Mouse (Mus musculus): Measurements from ENCODE around the gene Rps21.

GRCm38 (mm10) chr2:180256296-180257000, 729 bp upstream of the Rps21 start:
- TF ChIP-seq POLR2A (IDR thresholded peaks at IDR 0.05; ENCODE audit: control insufficient read depth, low read depth, low read length): no peak
- no peak for TF ChIP-seq CTCF (IDR thresholded peaks at IDR 0.05; ENCODE audit: control insufficient read depth, insufficient read depth, insufficient replicate concordance, low read depth, low read length)

Measured in testis, adult 2 months (tissue).